Mouse (Mus musculus) liver, adult 2 months (tissue): ENCODE data around the gene Olfr1447. TPM values are rescaled to one million over a fixed set of nuclear protein-coding genes. Genes with fewer than 3 reads are reported as not detected.

Source experiments
- DNase-seq: peaks from one replicate; pipeline ENCODE4 v3.0.0-alpha.2; 2011; ENCODE audit warnings: low read depth, low spot score; ENCODE audit errors: extremely low read depth
- H3K27ac ChIP-seq: fragments of 200-500 bp; replicated peaks from 2 replicates; pipeline ENCODE4 v1.5.1; 2012; ENCODE audit warnings: low read depth, mild to moderate bottlenecking, control low read depth, inconsistent platforms, low read length; ENCODE audit not compliant: insufficient read depth
- H3K27me3 ChIP-seq: fragments of 200-500 bp; 2 replicates; pipeline ENCODE4 v1.6.1; 2012; ENCODE audit warnings: mild to moderate bottlenecking, moderate library complexity, low read length, inconsistent platforms; ENCODE audit not compliant: control insufficient read depth, insufficient read depth
- H3K36me3 ChIP-seq: fragments of 200-500 bp; 2 replicates; pipeline ENCODE4 v1.6.1; 2012; ENCODE audit warnings: low read length, inconsistent platforms; ENCODE audit not compliant: control insufficient read depth, insufficient read depth
- H3K4me1 ChIP-seq: fragments of 200-500 bp; 2 replicates; pipeline ENCODE4 v1.6.1; 2011; ENCODE audit warnings: low read length; ENCODE audit not compliant: control insufficient read depth, insufficient read depth
- H3K4me3 ChIP-seq: fragments of 200-500 bp; 2 replicates; pipeline ENCODE4 v1.5.1; 2011; ENCODE audit warnings: low read depth, mild to moderate bottlenecking, control low read depth, low read length, moderate library complexity; ENCODE audit not compliant: insufficient read depth
- H3K79me2 ChIP-seq: fragments of 200-500 bp; 2 replicates; pipeline ENCODE4 v1.6.1; 2012; ENCODE audit warnings: inconsistent platforms, mild to moderate bottlenecking, low read length, moderate library complexity; ENCODE audit not compliant: control insufficient read depth, insufficient read depth
- H3K9ac ChIP-seq: fragments of 200-500 bp; 2 replicates; pipeline ENCODE4 v1.6.1; 2012; ENCODE audit warnings: low read depth, mild to moderate bottlenecking, control low read depth, inconsistent platforms, low read length
- CTCF ChIP-seq: fragments of 200-500 bp; IDR thresholded peaks from 2 replicates; pipeline ENCODE4 v1.5.1; 2011; ENCODE audit warnings: low read depth, low read length, control low read depth
- POLR2A ChIP-seq: fragments of 200-500 bp; IDR thresholded peaks from 2 replicates; pipeline ENCODE4 v1.6.1; 2011; ENCODE audit warnings: low read length, control low read depth; ENCODE audit not compliant: insufficient read depth; ENCODE audit errors: extremely low read depth
- WGBS: fragments of 180-500 bp; shearing (Covaris S2); methylation state at CpG from one replicate; pipeline ENCODE4 v1.1.7; 2018; 5-methylcytosine and 5-hydroxymethylcytosine counted together
- polyA plus RNA-seq: library from polyadenylated mRNA; depleted of rRNA; stranded (reverse); fragments of >200 nt; gene quantifications from 2 replicates; pipeline ENCODE4 v1.2.3, GENCODE M21; 2012; rRNA removed
- total RNA-seq: library from RNA; depleted of rRNA; stranded (reverse); fragments of >200 nt; gene quantifications from 2 replicates; pipeline ENCODE4 v1.2.3, GENCODE M21; 2014; rRNA removed

Olfr1447 gene
- not detected in 2 replicates for total RNA-seq
- polyA plus RNA-seq, result not detected in 2 replicates

- no peak for DNase-seq
- H3K4me3 ChIP-seq, result no peak within 1 kb of the TSS
- H3K27me3 ChIP-seq, result no peaks in the 10 kb centered on the region
- no peaks in the 10 kb centered on the region for H3K4me1 ChIP-seq
- H3K36me3 ChIP-seq, result no peaks in the 10 kb centered on the region
- no peaks in the 10 kb centered on the region for H3K79me2 ChIP-seq
- H3K27ac ChIP-seq, result no peak within 1 kb of the TSS
- WGBS, result 90% methylated on average over 1 of the region's 1 CpGs
- TF ChIP-seq POLR2A, result no peak
- H3K9ac ChIP-seq, result no peak within 1 kb of the TSS
Observed at GRCm38 (mm10) chr19:12903643-12904042, at the start of gene Olfr1447. TSS of gene Olfr1447 (minus strand) at chr19:12903743.

GRCm38 (mm10) chr19:12949958-12950357 lies 46.4 kb upstream of the Olfr1447 start, which contains the start of gene Olfr1450:
TSS of gene Olfr1450 (plus strand) at chr19:12950258.
- WGBS, result 76% methylated on average over 1 of the region's 1 CpGs
- H3K36me3 ChIP-seq, result no peaks in the 10 kb centered on the region
- no peak within 1 kb of the TSS for H3K4me3 ChIP-seq
- DNase-seq, result no peak
- TF ChIP-seq CTCF (no peak), POLR2A (no peak)
- no peak within 1 kb of the TSS for H3K27ac ChIP-seq
- H3K4me1 ChIP-seq, result no peaks in the 10 kb centered on the region
- H3K79me2 ChIP-seq, result no peaks in the 10 kb centered on the region
- no peak within 1 kb of the TSS for H3K9ac ChIP-seq
- H3K27me3 ChIP-seq, result no peaks in the 10 kb centered on the region

- H3K4me3 ChIP-seq, result no peak within 1 kb of the TSS
- TF ChIP-seq CTCF (no peak), POLR2A (no peak)
Observed at GRCm38 (mm10) chr19:12930540-12930939, 27.0 kb upstream of the Olfr1447 start, which contains the start of gene Olfr1449. TSS of gene Olfr1449 (plus strand) at chr19:12930840.

GRCm38 (mm10) chr19:12924319-12924718 lies 20.8 kb upstream of the Olfr1447 start, which contains the start of gene Olfr1448:
TSS of gene Olfr1448 (minus strand) at chr19:12924419.
- Histone ChIP-seq H3K4me3 (no peak within 1 kb of the TSS), H3K27ac (no peak within 1 kb of the TSS), H3K9ac (no peak within 1 kb of the TSS), H3K4me1 (no peaks in the 10 kb centered on the region), H3K79me2 (no peaks in the 10 kb centered on the region), H3K36me3 (no peaks in the 10 kb centered on the region), H3K27me3 (no peaks in the 10 kb centered on the region)
- 66% methylated on average over 1 of the region's 1 CpGs for WGBS
- no peak for DNase-seq
- TF ChIP-seq POLR2A (no peak), CTCF (no peak)

More at GRCm38 (mm10) chr19:12930540-12930939, 27.0 kb upstream of the Olfr1447 start, which contains the start of gene Olfr1449:
- no peaks in the 10 kb centered on the region for H3K4me1 ChIP-seq
- H3K27me3 ChIP-seq, result no peaks in the 10 kb centered on the region
- H3K27ac ChIP-seq, result no peak within 1 kb of the TSS
- DNase-seq, result no peak
- H3K79me2 ChIP-seq, result no peaks in the 10 kb centered on the region
- no peaks in the 10 kb centered on the region for H3K36me3 ChIP-seq
- H3K9ac ChIP-seq, result no peak within 1 kb of the TSS

GRCm38 (mm10) chr19:12893424-12893823 lies 10.1 kb downstream of the Olfr1447 start, which contains the start of gene Olfr1446:
TSS of gene Olfr1446 (minus strand) at chr19:12893524.
- no peaks in the 10 kb centered on the region for H3K79me2 ChIP-seq
- no peaks in the 10 kb centered on the region for H3K4me1 ChIP-seq
- H3K9ac ChIP-seq, result no peak within 1 kb of the TSS
- H3K27ac ChIP-seq, result no peak within 1 kb of the TSS
- no peak for DNase-seq
- H3K4me3 ChIP-seq, result no peak within 1 kb of the TSS
- no peaks in the 10 kb centered on the region for H3K27me3 ChIP-seq
- TF ChIP-seq POLR2A, result no peak
- H3K36me3 ChIP-seq, result no peaks in the 10 kb centered on the region
- 66% methylated on average over 1 of the region's 1 CpGs for WGBS

- no peaks in the 10 kb centered on the region for H3K27me3 ChIP-seq
- H3K9ac ChIP-seq, result no peak within 1 kb of the TSS
- TF ChIP-seq POLR2A (no peak), CTCF (no peak)
- H3K4me1 ChIP-seq, result no peaks in the 10 kb centered on the region
- WGBS, result 79% methylated on average over 2 of the region's 2 CpGs
- no peak within 1 kb of the TSS for H3K27ac ChIP-seq
- DNase-seq, result no peak
- H3K36me3 ChIP-seq, result no peaks in the 10 kb centered on the region
- H3K79me2 ChIP-seq, result no peaks in the 10 kb centered on the region
- H3K4me3 ChIP-seq, result no peak within 1 kb of the TSS
Observed at GRCm38 (mm10) chr19:12883555-12883954, 20.0 kb downstream of the Olfr1447 start, which contains the start of gene Olfr1445. TSS of gene Olfr1445 (plus strand) at chr19:12883855.
